Mouse (Mus musculus): ENCODE results near the gene Piezo1.
A peak's percentile ranks its signal among the peaks of the same experiment; 100 is the strongest.

The Piezo1 gene

GRCm38 (mm10) chr8:122457171-122457570 is 94.0 kb downstream of the Piezo1 start:
- DNase-seq (ENCODE audit: low spot score), result no peak

GRCm38 (mm10) chr8:122454409-122454808 is 96.7 kb downstream of the Piezo1 start:
- DNase-seq (ENCODE audit: low spot score), result no peak

GRCm38 (mm10) chr8:122452154-122452553 is 99.0 kb downstream of the Piezo1 start:
- DNase-seq (ENCODE audit: low spot score), result no peak

DNA sequence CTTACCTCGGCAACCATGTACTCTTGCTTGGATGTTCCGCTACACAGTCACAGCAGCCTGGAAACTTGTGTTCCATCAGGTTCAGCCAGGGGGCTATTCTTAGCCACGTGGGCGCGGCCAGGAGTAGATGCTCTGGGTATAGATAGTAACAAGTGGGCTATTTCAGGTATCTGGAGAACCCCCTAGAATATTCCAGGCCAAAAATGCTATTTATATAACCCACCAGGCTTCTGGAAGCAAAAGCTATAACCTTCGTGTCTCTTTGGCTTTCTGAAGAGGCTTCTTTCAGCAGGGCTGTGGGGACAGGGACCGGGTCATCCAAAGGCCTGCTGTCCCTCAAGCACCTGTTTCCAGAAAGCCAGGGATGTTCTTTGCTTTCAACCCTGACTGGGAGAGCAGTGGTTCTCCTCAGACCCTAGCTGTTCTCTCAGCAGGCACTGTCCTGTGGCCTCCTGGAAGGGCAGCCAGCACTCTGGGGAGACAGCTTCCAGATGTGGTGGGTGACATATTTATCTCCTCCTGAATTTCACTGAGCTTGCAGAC is 99.9 kb downstream of the Piezo1 start:
- no peak for DNase-seq (ENCODE audit: low spot score)

- DNase-seq (ENCODE audit: low spot score), result no peak
Measured at GRCm38 (mm10) chr8:122445203-122445602, 105.9 kb downstream of the Piezo1 start.

DNA sequence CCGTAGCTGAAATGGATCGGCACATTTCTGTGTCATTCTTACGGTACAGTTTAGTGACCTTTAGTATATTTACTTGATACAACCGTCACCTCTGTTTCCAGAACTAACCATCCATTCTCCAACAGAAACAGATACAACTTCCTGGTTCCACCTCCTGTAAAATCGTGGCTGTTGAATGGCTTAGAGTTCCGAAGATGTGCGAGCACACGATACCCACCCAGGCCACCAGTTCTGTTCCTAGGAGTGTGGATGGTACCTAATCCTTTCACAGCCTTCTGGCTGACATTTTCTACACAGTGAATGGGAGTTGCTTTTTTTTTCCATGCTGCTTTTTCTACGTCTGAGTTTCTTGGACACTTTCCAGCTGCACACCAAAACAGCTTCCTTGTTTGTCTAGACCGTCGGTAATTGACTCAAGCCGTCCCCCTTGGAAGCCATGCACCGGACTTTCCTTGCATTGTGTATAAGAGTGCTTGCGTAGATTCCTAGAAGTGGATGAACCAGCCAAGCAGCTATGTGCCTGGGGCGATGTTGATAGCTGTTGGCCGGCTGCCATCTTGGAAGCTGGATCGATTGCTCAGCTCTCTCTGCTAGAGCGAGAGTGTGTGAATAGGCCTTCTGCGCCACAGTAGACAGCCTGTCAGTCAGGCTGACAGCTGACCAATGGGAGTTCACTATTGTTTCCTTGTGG is 106.9 kb downstream of the Piezo1 start:
- DNase-seq (ENCODE audit: low spot score), result peak; percentile 90

- DNase-seq (ENCODE audit: low spot score), result peak; percentile 99
Measured at GRCm38 (mm10) chr8:122443262-122444006, 107.7 kb downstream of the Piezo1 start, which contains the start of gene Mvd. TSS of gene Mvd (minus strand) at chr8:122443422.

DNA sequence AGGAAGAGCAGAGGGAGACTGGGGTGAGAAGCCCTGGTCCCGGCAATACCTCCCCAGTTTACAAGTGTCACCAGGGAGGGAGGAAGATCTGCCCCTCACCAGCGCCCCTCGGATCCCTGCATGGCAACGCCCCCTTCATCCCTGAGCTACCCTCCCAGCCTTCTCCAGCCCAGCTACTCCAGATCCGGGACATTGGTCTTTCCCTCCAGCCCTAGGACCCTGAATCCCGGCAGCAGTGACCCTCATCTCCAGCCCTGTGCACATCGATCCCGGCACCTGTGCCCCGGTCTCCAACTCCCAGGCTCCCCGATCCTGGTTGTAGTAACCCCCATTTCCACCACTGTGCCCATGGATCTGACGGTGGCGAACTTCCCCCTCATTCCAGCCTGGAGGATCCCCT is 108.3 kb downstream of the Piezo1 start:
- DNase-seq (ENCODE audit: low spot score), result no peak

DNA sequence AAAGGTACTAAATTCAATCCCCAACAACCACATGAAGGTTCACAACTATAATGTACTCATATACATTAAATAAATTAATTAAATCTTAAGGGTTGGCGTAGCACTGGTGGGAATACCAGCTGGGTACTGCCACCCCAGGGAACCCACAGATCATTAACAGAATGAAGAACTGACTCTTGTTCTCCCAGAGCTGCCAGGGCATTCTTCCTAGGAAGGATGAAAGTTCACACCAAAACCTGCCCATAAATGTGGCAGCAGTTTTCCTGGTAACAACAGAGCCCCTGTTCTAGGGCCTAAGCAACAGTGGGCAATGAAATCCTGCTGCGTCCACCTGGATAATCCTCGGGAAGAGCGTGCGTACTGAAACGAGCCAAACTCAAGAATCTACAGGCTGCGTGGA is 108.8 kb downstream of the Piezo1 start:
- DNase-seq (ENCODE audit: low spot score), result no peak

DNA sequence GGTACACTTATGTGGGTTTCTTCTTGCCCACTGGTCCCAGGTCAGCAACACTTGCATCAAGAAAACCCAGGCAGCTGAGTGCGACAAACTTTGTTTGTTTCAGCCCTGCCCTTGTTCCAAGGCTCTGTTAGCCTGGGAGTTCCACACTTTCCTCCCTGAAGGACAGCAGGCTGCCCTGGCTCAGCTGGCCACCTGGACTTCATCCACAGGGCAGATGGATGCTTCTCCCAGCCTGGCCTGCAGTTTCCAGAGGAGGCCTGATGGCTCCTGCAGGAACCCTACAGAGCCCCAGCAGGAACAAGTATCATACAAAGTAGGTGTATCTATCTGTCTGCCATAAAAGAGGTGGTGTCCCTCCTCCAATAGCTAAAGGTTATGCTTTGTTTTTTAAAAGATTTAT is 109.8 kb downstream of the Piezo1 start:
- no peak for DNase-seq (ENCODE audit: low spot score)

- no peak for DNase-seq (ENCODE audit: low spot score)
Measured at GRCm38 (mm10) chr8:122439336-122439735, 111.8 kb downstream of the Piezo1 start.

DNA sequence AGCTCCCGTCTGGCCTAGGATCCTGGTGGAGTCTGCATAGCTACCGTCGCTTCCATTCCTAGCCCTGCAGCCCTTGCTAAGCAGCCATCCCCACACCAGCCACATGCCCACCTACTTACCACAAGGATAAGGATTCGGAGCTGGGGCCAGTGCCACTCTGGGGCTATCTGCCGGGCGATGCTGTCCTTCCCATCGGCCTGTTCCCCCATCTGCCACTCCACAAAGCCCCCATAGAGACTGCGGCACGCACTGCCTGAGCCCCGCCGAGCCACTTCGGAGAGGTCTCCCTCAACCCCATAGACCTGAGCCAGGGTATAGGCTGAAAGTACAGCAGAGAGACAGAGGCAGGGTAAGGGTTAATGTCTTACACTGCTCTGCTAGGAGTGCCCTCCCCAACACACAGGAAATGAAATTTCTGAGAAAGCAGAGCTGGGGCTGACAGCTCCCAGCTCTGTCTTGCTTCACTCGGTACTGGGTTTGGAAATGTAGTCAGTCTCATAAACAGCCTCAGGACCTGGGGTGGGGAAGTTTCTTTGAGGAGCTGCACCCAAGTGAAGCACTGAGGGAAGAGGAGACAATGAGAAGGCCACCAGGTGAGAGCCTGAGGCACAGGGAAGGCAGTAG is 113.3 kb downstream of the Piezo1 start:
- no peak for DNase-seq (ENCODE audit: low spot score)

- no peak for DNase-seq (ENCODE audit: low spot score)
Measured at GRCm38 (mm10) chr8:122436586-122437125, 114.5 kb downstream of the Piezo1 start.

- no peak for DNase-seq (ENCODE audit: low spot score)
Measured at GRCm38 (mm10) chr8:122436146-122436545, 115.0 kb downstream of the Piezo1 start.

- DNase-seq (ENCODE audit: low spot score), result no peak
Measured at GRCm38 (mm10) chr8:122435375-122435774, 115.8 kb downstream of the Piezo1 start.

DNA sequence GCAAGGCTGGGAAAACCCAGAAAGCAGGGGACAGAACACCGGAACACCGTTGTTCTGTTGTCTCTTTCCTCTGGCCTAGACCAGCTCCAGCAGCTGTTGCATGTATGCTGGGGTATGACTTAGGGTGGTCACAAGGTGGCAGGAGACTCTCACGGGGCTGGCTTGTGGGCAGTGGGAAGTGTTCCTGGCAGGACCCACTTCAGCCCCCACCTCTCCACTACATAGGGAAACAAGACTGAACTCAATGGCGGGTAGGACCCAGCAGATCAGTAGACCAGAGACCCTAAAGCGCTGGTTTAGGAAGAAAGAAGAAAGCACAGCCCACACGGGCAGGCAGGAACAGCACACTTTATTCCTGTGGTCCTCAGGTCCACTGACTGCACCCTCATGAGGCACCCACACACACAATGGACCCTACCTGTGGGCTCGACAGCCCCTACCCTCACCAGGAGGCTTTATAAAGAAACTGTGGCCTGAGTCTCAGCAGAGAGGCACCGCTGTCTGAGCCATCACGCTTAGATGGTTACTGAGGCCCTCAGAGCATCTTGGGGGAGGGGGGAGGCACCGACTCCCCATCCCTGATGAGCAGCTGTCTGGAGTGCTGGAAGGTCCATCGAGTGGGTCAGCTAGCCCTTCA is 117.7 kb downstream of the Piezo1 start:
- no peak for DNase-seq (ENCODE audit: low spot score)

GRCm38 (mm10) chr8:122432443-122433268 is 118.5 kb downstream of the Piezo1 start, which contains the start of gene Cyba:
TSS of gene Cyba (minus strand) at chr8:122432930.
- no peak for DNase-seq (ENCODE audit: low spot score)

Data from layer of hippocampus, adult 11-12 months (tissue).